Mouse (Mus musculus): ENCODE measurements at regions not wholly inside any gene's neighbourhood (a gene's known extent, or its start where the extent isn't known, plus 50 kb on each side); places are given as distances from the start of the nearest gene placed in this dataset.

DNA sequence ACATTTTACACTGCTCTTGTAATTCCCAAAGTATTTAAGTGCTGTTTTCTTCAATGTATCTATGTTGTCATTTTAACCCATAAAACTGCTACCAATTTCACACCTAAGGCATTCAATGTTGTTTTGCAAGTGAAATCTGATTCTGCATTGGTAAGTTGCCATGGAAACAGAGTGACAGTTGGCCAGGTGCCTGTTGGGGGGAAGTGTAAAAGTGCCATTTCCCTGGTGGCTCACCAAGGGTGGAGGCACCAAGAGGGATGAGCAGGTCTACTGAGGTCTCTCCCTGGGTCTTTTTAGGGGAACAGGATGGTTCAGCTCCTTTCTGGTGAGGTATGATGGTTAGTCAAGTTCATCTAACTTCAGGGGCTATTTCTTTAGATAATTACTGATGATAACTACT lies 331.0 kb upstream of the Sox11 start:
- Histone ChIP-seq H3K4me1 (replicated peaks; ENCODE audit: control insufficient read depth, insufficient read depth, low read length) (peaks cover 5% of the 10 kb centered on the region; the same call in 1 of the 2 replicates), H3K36me3 (ENCODE audit: control insufficient read depth, insufficient read depth, low read length) (no peaks in the 10 kb centered on the region), H3K27me3 (ENCODE audit: control insufficient read depth, insufficient read depth, low read length) (no peaks in the 10 kb centered on the region), H3K27ac (ENCODE audit: low read depth, low read length) (no peak overlapping the region), H3K4me2 (ENCODE audit: low read depth, low read length, severe bottlenecking) (no peak overlapping the region), H3K9me3 (ENCODE audit: control insufficient read depth, low read length) (no peaks in the 10 kb centered on the region), H3K9ac (ENCODE audit: low read length) (no peak overlapping the region), H3K4me3 (ENCODE audit: low read depth, low read length) (no peak overlapping the region)
- DNase-seq (ENCODE audit: low spot score) (no peak), ATAC-seq (replicated peaks; ENCODE audit: low FRiP score) (no peak)

DNA sequence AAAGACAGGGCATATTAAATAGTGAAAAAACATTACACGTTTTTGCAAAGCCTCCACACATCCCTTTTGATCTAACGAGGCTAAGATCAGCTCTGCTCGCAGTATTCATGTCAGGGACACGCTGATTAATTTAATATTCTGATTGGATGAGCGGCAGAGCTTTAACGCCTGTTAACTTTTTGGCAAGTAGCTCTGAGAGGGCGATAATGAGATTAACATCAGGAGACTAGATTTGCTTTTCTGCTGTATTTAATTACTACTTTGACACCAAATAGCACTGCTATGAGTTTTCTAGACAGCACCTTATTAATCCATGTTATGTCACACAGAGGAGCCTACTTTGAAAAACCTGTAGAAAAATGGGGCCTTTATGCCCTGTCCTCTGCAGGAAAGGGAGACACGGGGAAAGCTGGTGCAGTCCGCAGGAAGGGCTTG lies 328.3 kb upstream of the Sox11 start:
- WGBS, result 33% methylated on average over 9 of the region's 9 CpGs
- no peak overlapping the region for H3K4me2 ChIP-seq (ENCODE audit: low read depth, low read length, severe bottlenecking)
- H3K27ac ChIP-seq (ENCODE audit: low read depth, low read length), result no peak overlapping the region

GRCm38 (mm10) chr12:27670190-27670589 lies 327.8 kb upstream of the Sox11 start:
- Histone ChIP-seq H3K27ac (ENCODE audit: low read depth, low read length) (peak overlapping the region; percentile 38; the same call in 1 of the 2 replicates), H3K36me3 (ENCODE audit: control insufficient read depth, insufficient read depth, low read length) (no peaks in the 10 kb centered on the region), H3K9ac (ENCODE audit: low read length) (no peak overlapping the region), H3K4me1 (replicated peaks; ENCODE audit: control insufficient read depth, insufficient read depth, low read length) (peaks cover 5% of the 10 kb centered on the region; the same call in 1 of the 2 replicates), H3K4me2 (ENCODE audit: low read depth, low read length, severe bottlenecking) (no peak overlapping the region), H3K27me3 (ENCODE audit: control insufficient read depth, insufficient read depth, low read length) (no peaks in the 10 kb centered on the region), H3K9me3 (ENCODE audit: control insufficient read depth, low read length) (no peaks in the 10 kb centered on the region), H3K4me3 (ENCODE audit: low read depth, low read length) (no peak overlapping the region)
- WGBS, result 62% methylated on average over 7 of the region's 7 CpGs
- ATAC-seq (replicated peaks; ENCODE audit: low FRiP score) (no peak), DNase-seq (ENCODE audit: low spot score) (no peak)

More for the DNA sequence above, 328.3 kb upstream of the Sox11 start:
- DNase-seq (ENCODE audit: low spot score) (no peak), ATAC-seq (replicated peaks; ENCODE audit: low FRiP score) (no peak)
- H3K27me3 ChIP-seq (ENCODE audit: control insufficient read depth, insufficient read depth, low read length), result no peaks in the 10 kb centered on the region
- H3K9ac ChIP-seq (ENCODE audit: low read length), result no peak overlapping the region
- H3K4me3 ChIP-seq (ENCODE audit: low read depth, low read length), result no peak overlapping the region
- H3K36me3 ChIP-seq (ENCODE audit: control insufficient read depth, insufficient read depth, low read length), result no peaks in the 10 kb centered on the region
- H3K9me3 ChIP-seq (ENCODE audit: control insufficient read depth, low read length), result no peaks in the 10 kb centered on the region
- H3K4me1 ChIP-seq (replicated peaks; ENCODE audit: control insufficient read depth, insufficient read depth, low read length), result peaks cover 5% of the 10 kb centered on the region; the same call in 1 of the 2 replicates

- Histone ChIP-seq H3K9ac (ENCODE audit: low read length) (no peak overlapping the region), H3K4me1 (replicated peaks; ENCODE audit: control insufficient read depth, insufficient read depth, low read length) (peaks cover 5% of the 10 kb centered on the region; the same call in 1 of the 2 replicates), H3K9me3 (ENCODE audit: control insufficient read depth, low read length) (no peaks in the 10 kb centered on the region), H3K27ac (ENCODE audit: low read depth, low read length) (no peak overlapping the region), H3K4me3 (ENCODE audit: low read depth, low read length) (no peak overlapping the region), H3K36me3 (ENCODE audit: control insufficient read depth, insufficient read depth, low read length) (no peaks in the 10 kb centered on the region), H3K27me3 (ENCODE audit: control insufficient read depth, insufficient read depth, low read length) (no peaks in the 10 kb centered on the region), H3K4me2 (ENCODE audit: low read depth, low read length, severe bottlenecking) (no peak overlapping the region)
- WGBS, result 69% methylated on average over 6 of the region's 6 CpGs
- DNase-seq (ENCODE audit: low spot score) (no peak), ATAC-seq (replicated peaks; ENCODE audit: low FRiP score) (no peak)
Measured at GRCm38 (mm10) chr12:27669542-27669941, 327.2 kb upstream of the Sox11 start.

GRCm38 (mm10) chr12:27666456-27666855 lies 324.1 kb upstream of the Sox11 start:
- Histone ChIP-seq H3K9me3 (ENCODE audit: control insufficient read depth, low read length) (no peaks in the 10 kb centered on the region), H3K27ac (ENCODE audit: low read depth, low read length) (no peak overlapping the region), H3K9ac (ENCODE audit: low read length) (no peak overlapping the region), H3K27me3 (ENCODE audit: control insufficient read depth, insufficient read depth, low read length) (no peaks in the 10 kb centered on the region), H3K4me2 (ENCODE audit: low read depth, low read length, severe bottlenecking) (no peak overlapping the region), H3K4me3 (ENCODE audit: low read depth, low read length) (no peak overlapping the region), H3K36me3 (ENCODE audit: control insufficient read depth, insufficient read depth, low read length) (no peaks in the 10 kb centered on the region), H3K4me1 (replicated peaks; ENCODE audit: control insufficient read depth, insufficient read depth, low read length) (peaks cover 5% of the 10 kb centered on the region; the same call in 1 of the 2 replicates)
- ATAC-seq (replicated peaks; ENCODE audit: low FRiP score) (no peak), DNase-seq (ENCODE audit: low spot score) (no peak)
- WGBS, result 90% methylated on average over 2 of the region's 2 CpGs

DNA sequence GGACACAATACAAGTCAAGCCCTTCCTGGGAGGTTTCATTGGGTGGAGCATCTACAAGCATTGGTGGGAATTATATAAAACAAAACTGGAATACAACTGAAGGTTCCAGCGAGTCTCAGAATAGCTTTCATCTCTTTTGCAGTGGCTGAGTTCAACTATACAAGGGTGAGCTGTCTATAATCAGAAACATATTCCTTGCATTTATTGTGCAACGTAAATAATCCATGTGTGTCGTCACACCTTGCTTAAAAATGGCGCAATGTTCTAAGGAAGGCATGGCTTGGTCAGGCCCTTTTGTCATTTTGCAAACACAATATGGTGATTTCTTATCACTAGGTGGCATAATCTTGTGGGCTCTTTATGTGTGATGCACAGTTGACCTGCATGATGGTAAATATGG lies 320.8 kb upstream of the Sox11 start:
- no peak overlapping the region for H3K4me2 ChIP-seq (ENCODE audit: low read depth, low read length, severe bottlenecking)
- no peaks in the 10 kb centered on the region for H3K4me1 ChIP-seq (replicated peaks; ENCODE audit: control insufficient read depth, insufficient read depth, low read length)
- no peak overlapping the region for H3K27ac ChIP-seq (ENCODE audit: low read depth, low read length)
- no peak overlapping the region for H3K9ac ChIP-seq (ENCODE audit: low read length)
- H3K4me3 ChIP-seq (ENCODE audit: low read depth, low read length), result no peak overlapping the region
- H3K9me3 ChIP-seq (ENCODE audit: control insufficient read depth, low read length), result no peaks in the 10 kb centered on the region
- DNase-seq (ENCODE audit: low spot score) (no peak), ATAC-seq (replicated peaks; ENCODE audit: low FRiP score) (no peak)
- WGBS, result 98% methylated on average over 4 of the region's 4 CpGs
- H3K27me3 ChIP-seq (ENCODE audit: control insufficient read depth, insufficient read depth, low read length), result no peaks in the 10 kb centered on the region
- H3K36me3 ChIP-seq (ENCODE audit: control insufficient read depth, insufficient read depth, low read length), result no peaks in the 10 kb centered on the region

- 87% methylated on average over 5 of the region's 5 CpGs for WGBS
- no peak for DNase-seq (ENCODE audit: low spot score)
- H3K27ac ChIP-seq (ENCODE audit: low read depth, low read length), result no peak overlapping the region
Measured at GRCm38 (mm10) chr12:27662723-27663122, 320.3 kb upstream of the Sox11 start.

DNA sequence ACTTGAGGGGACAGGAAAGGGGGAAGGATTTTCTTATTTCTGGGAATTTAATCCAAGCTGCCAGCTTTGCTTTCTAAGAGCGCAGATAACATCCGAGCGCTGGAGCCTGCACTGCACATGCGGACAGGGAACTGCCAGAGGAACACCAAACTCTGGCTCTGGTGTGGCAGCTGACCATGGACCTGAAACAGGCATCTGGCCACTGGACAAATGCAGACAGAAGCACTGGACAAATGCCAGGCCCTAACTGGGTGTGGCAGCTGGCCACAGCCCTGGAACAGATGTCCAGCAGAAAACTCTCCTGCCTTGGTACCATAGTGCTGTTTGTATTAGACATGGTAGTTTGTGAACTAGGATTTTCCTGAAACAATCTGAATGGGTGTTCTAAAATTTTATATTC lies 315.2 kb upstream of the Sox11 start:
- H3K27ac ChIP-seq (ENCODE audit: low read depth, low read length), result no peak overlapping the region
- H3K4me1 ChIP-seq (replicated peaks; ENCODE audit: control insufficient read depth, insufficient read depth, low read length), result no peaks in the 10 kb centered on the region
- H3K4me2 ChIP-seq (ENCODE audit: low read depth, low read length, severe bottlenecking), result no peak overlapping the region
- H3K36me3 ChIP-seq (ENCODE audit: control insufficient read depth, insufficient read depth, low read length), result no peaks in the 10 kb centered on the region
- DNase-seq (ENCODE audit: low spot score) (no peak), ATAC-seq (replicated peaks; ENCODE audit: low FRiP score) (no peak)
- no peaks in the 10 kb centered on the region for H3K9me3 ChIP-seq (ENCODE audit: control insufficient read depth, low read length)
- no peaks in the 10 kb centered on the region for H3K27me3 ChIP-seq (ENCODE audit: control insufficient read depth, insufficient read depth, low read length)
- 90% methylated on average over 4 of the region's 4 CpGs for WGBS
- H3K9ac ChIP-seq (ENCODE audit: low read length), result no peak overlapping the region
- H3K4me3 ChIP-seq (ENCODE audit: low read depth, low read length), result no peak overlapping the region

More at GRCm38 (mm10) chr12:27662723-27663122, 320.3 kb upstream of the Sox11 start:
- H3K9me3 ChIP-seq (ENCODE audit: control insufficient read depth, low read length), result no peaks in the 10 kb centered on the region
- ATAC-seq (replicated peaks; ENCODE audit: low FRiP score), result no peak
- no peak overlapping the region for H3K9ac ChIP-seq (ENCODE audit: low read length)
- no peak overlapping the region for H3K4me3 ChIP-seq (ENCODE audit: low read depth, low read length)
- H3K4me1 ChIP-seq (replicated peaks; ENCODE audit: control insufficient read depth, insufficient read depth, low read length), result no peaks in the 10 kb centered on the region
- H3K4me2 ChIP-seq (ENCODE audit: low read depth, low read length, severe bottlenecking), result no peak overlapping the region
- H3K36me3 ChIP-seq (ENCODE audit: control insufficient read depth, insufficient read depth, low read length), result no peaks in the 10 kb centered on the region
- no peaks in the 10 kb centered on the region for H3K27me3 ChIP-seq (ENCODE audit: control insufficient read depth, insufficient read depth, low read length)

DNA sequence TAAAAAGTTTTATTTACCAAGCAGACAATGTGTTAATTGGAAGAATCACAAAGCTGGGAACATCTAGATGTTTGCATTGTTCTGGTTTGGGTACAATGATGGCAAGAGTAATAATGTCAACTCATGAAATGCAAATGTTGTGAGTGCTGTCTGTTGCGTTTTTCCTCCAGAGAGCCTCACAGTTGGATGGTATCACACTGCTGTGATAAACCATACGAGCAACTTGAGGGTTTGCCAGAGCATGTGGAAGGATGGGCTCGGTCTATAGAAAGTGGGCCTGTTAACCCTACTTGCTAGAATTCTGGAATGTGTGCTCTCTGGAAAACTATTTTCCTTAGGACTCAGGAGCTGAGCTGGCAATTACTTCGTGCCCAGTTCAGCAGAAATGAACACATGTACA lies 311.2 kb upstream of the Sox11 start:
- Histone ChIP-seq H3K4me3 (ENCODE audit: low read depth, low read length) (no peak overlapping the region), H3K9ac (ENCODE audit: low read length) (no peak overlapping the region), H3K4me1 (replicated peaks; ENCODE audit: control insufficient read depth, insufficient read depth, low read length) (no peaks in the 10 kb centered on the region), H3K36me3 (ENCODE audit: control insufficient read depth, insufficient read depth, low read length) (no peaks in the 10 kb centered on the region), H3K27ac (ENCODE audit: low read depth, low read length) (no peak overlapping the region), H3K9me3 (ENCODE audit: control insufficient read depth, low read length) (no peaks in the 10 kb centered on the region), H3K4me2 (ENCODE audit: low read depth, low read length, severe bottlenecking) (no peak overlapping the region), H3K27me3 (ENCODE audit: control insufficient read depth, insufficient read depth, low read length) (no peaks in the 10 kb centered on the region)
- DNase-seq (ENCODE audit: low spot score) (no peak), ATAC-seq (replicated peaks; ENCODE audit: low FRiP score) (no peak)
- whole genome bisulfite sequencing, result 81% methylated on average over 4 of the region's 4 CpGs

Data from forebrain, embryonic 11.5 days (tissue).